Mouse (Mus musculus) forebrain, embryonic 13.5 days (tissue): ENCODE results near the gene Tmem251. TPM values are rescaled to one million over a fixed set of nuclear protein-coding genes. Genes with fewer than 3 reads are reported as not detected.
A peak's percentile ranks its signal among the peaks of the same experiment; 100 is the strongest.

Source experiments
- ATAC-seq: fragments of 200-750 bp; cut with Nextera tagmentation; 2 replicates; pipeline ENCODE4 v1.8.0; 2017
- H3K27ac ChIP-seq: fragments of 300-500 bp; sonication (generic); 2 replicates; pipeline ENCODE4 v1.5.1; 2015; ENCODE audit warnings: inconsistent platforms, mild to moderate bottlenecking, moderate library complexity
- H3K27me3 ChIP-seq: fragments of 300-500 bp; sonication (generic); 2 replicates; pipeline ENCODE4 v1.6.1; 2015; ENCODE audit warnings: mild to moderate bottlenecking, inconsistent platforms
- H3K36me3 ChIP-seq: fragments of 300-500 bp; sonication (generic); 2 replicates; pipeline ENCODE4 v1.6.1; 2015; ENCODE audit warnings: mild to moderate bottlenecking, inconsistent platforms; ENCODE audit not compliant: poor library complexity, severe bottlenecking
- H3K4me1 ChIP-seq: fragments of 300-500 bp; sonication (generic); 2 replicates; pipeline ENCODE4 v1.6.1; 2015; ENCODE audit warnings: inconsistent platforms
- H3K4me2 ChIP-seq: fragments of 300-500 bp; sonication (generic); 2 replicates; pipeline ENCODE4 v1.6.1; 2015; ENCODE audit warnings: inconsistent platforms, mild to moderate bottlenecking, moderate library complexity
- H3K4me3 ChIP-seq: fragments of 300-500 bp; sonication (generic); 2 replicates; pipeline ENCODE4 v1.5.1; 2015; ENCODE audit warnings: mild to moderate bottlenecking, inconsistent platforms
- H3K9ac ChIP-seq: fragments of 300-500 bp; sonication (generic); 2 replicates; pipeline ENCODE4 v1.6.1; 2015; ENCODE audit warnings: mild to moderate bottlenecking, inconsistent platforms
- H3K9me3 ChIP-seq: fragments of 300-500 bp; sonication (generic); replicated peaks from 2 replicates; pipeline ENCODE4 v1.6.1; 2016; ENCODE audit warnings: inconsistent platforms
- WGBS: fragments of 180-500 bp; shearing (Covaris S2); methylation state at CpG from one replicate; pipeline ENCODE4 v1.1.7; 2015; 5-methylcytosine and 5-hydroxymethylcytosine counted together
- polyA plus RNA-seq: library from polyadenylated mRNA; unstranded; fragments of >200 nt; fragmentation: Nextera tagmentation; extraction: Ambion mirVana; gene quantifications from 2 replicates; pipeline ENCODE4 v1.2.1, GENCODE M21; 2015

Gene Tmem251
- polyA plus RNA-seq, 1 experiment from 2014 or later = 12.4 TPM

GRCm38 (mm10) chr12:102714654-102715395 is 28.7 kb upstream of the Tmem251 start:
- Histone ChIP-seq H3K4me3 (no peak overlapping the region), H3K4me2 (no peak overlapping the region), H3K4me1 (peaks cover 2% of the 10 kb centered on the region; the same call in 1 of the 2 replicates), H3K36me3 (no peaks in the 10 kb centered on the region), H3K27ac (no peak overlapping the region), H3K9ac (no peak overlapping the region), H3K27me3 (no peaks in the 10 kb centered on the region), H3K9me3 (no peaks in the 10 kb centered on the region)
- ATAC-seq = no peak
- 82% methylated on average over 10 of the region's 10 CpGs for WGBS

GRCm38 (mm10) chr12:102719552-102720315 is 23.8 kb upstream of the Tmem251 start:
- no peak overlapping the region for H3K27ac ChIP-seq
- H3K27me3 ChIP-seq = no peaks in the 10 kb centered on the region
- no peak overlapping the region for H3K9ac ChIP-seq
- peak; percentile 90 for ATAC-seq
- H3K4me3 ChIP-seq = no peak overlapping the region
- 27% methylated on average over 13 of the region's 13 CpGs for WGBS
- peaks cover 4% of the 10 kb centered on the region; the same call in 1 of the 2 replicates for H3K4me1 ChIP-seq
- H3K4me2 ChIP-seq = peak overlapping the region; percentile 12
- no peaks in the 10 kb centered on the region for H3K36me3 ChIP-seq
- no peaks in the 10 kb centered on the region for H3K9me3 ChIP-seq

- WGBS = 55% methylated on average over 11 of the region's 11 CpGs
- ATAC-seq = peak; percentile 17; the same call in 1 of the 2 replicates
Observed at GRCm38 (mm10) chr12:102722451-102722850, 21.1 kb upstream of the Tmem251 start.

GRCm38 (mm10) chr12:102722966-102723365 is 20.6 kb upstream of the Tmem251 start:
- Histone ChIP-seq H3K4me3 (no peak overlapping the region), H3K27ac (no peak overlapping the region), H3K9me3 (no peaks in the 10 kb centered on the region), H3K4me1 (peaks cover 7% of the 10 kb centered on the region; the same call in 1 of the 2 replicates), H3K27me3 (no peaks in the 10 kb centered on the region), H3K36me3 (no peaks in the 10 kb centered on the region), H3K4me2 (no peak overlapping the region), H3K9ac (no peak overlapping the region)
- ATAC-seq = no peak
- 74% methylated on average over 8 of the region's 8 CpGs for WGBS

More at GRCm38 (mm10) chr12:102722451-102722850, 21.1 kb upstream of the Tmem251 start:
- no peak overlapping the region for H3K4me2 ChIP-seq
- no peaks in the 10 kb centered on the region for H3K9me3 ChIP-seq
- H3K27ac ChIP-seq = no peak overlapping the region
- no peaks in the 10 kb centered on the region for H3K27me3 ChIP-seq
- peaks cover 7% of the 10 kb centered on the region; the same call in 1 of the 2 replicates for H3K4me1 ChIP-seq
- no peak overlapping the region for H3K4me3 ChIP-seq
- no peaks in the 10 kb centered on the region for H3K36me3 ChIP-seq
- H3K9ac ChIP-seq = no peak overlapping the region

- no peak; the same call in 1 of the 2 replicates for ATAC-seq
- Histone ChIP-seq H3K4me2 (no peak overlapping the region), H3K9ac (no peak overlapping the region), H3K9me3 (no peaks in the 10 kb centered on the region), H3K27me3 (no peaks in the 10 kb centered on the region), H3K27ac (0 out of 2 replicates have a peak overlapping the region, but pooled peaks have one; percentile 31), H3K36me3 (no peaks in the 10 kb centered on the region), H3K4me3 (no peak overlapping the region), H3K4me1 (peaks cover 7% of the 10 kb centered on the region; the same call in 1 of the 2 replicates)
- 73% methylated on average over 6 of the region's 6 CpGs for WGBS
Observed at GRCm38 (mm10) chr12:102723861-102724260, 19.7 kb upstream of the Tmem251 start.

GRCm38 (mm10) chr12:102725146-102725545 is 18.4 kb upstream of the Tmem251 start:
- no peaks in the 10 kb centered on the region for H3K9me3 ChIP-seq
- no peak overlapping the region for H3K4me2 ChIP-seq
- H3K4me3 ChIP-seq = no peak overlapping the region
- ATAC-seq = no peak
- peaks cover 11% of the 10 kb centered on the region for H3K4me1 ChIP-seq
- no peaks in the 10 kb centered on the region for H3K27me3 ChIP-seq
- no peaks in the 10 kb centered on the region for H3K36me3 ChIP-seq
- no peak overlapping the region for H3K27ac ChIP-seq
- WGBS = 94% methylated on average over 6 of the region's 6 CpGs
- H3K9ac ChIP-seq = no peak overlapping the region

- H3K4me2 ChIP-seq = no peak overlapping the region
- 87% methylated on average over 7 of the region's 7 CpGs for WGBS
- no peak for ATAC-seq
- no peaks in the 10 kb centered on the region for H3K9me3 ChIP-seq
- no peak overlapping the region for H3K9ac ChIP-seq
- no peak overlapping the region for H3K4me3 ChIP-seq
- peaks cover 17% of the 10 kb centered on the region for H3K4me1 ChIP-seq
- H3K36me3 ChIP-seq = no peaks in the 10 kb centered on the region
- no peak overlapping the region for H3K27ac ChIP-seq
- no peaks in the 10 kb centered on the region for H3K27me3 ChIP-seq
Observed at GRCm38 (mm10) chr12:102725761-102726175, 17.8 kb upstream of the Tmem251 start.

- H3K4me3 ChIP-seq = peak overlapping the region; percentile 25
- H3K27me3 ChIP-seq = no peaks in the 10 kb centered on the region
- H3K4me1 ChIP-seq = peaks cover 28% of the 10 kb centered on the region
- peak; percentile 99 for ATAC-seq
- H3K9ac ChIP-seq = peak overlapping the region; percentile 28; the same call in 1 of the 2 replicates
- H3K4me2 ChIP-seq = peak overlapping the region; percentile 57
- no peaks in the 10 kb centered on the region for H3K9me3 ChIP-seq
- H3K27ac ChIP-seq = peak overlapping the region; percentile 88
- 31% methylated on average over 26 of the region's 26 CpGs for WGBS
- no peaks in the 10 kb centered on the region for H3K36me3 ChIP-seq
Observed at GRCm38 (mm10) chr12:102729855-102730797, 13.4 kb upstream of the Tmem251 start.

GRCm38 (mm10) chr12:102730798-102731619 is 12.6 kb upstream of the Tmem251 start:
- Histone ChIP-seq H3K9ac (peak overlapping the region; percentile 28; the same call in 1 of the 2 replicates), H3K4me1 (peaks cover 24% of the 10 kb centered on the region), H3K27ac (peak overlapping the region; percentile 88), H3K27me3 (no peaks in the 10 kb centered on the region), H3K4me2 (peak overlapping the region; percentile 57), H3K4me3 (peak overlapping the region; percentile 18), H3K36me3 (no peaks in the 10 kb centered on the region), H3K9me3 (no peaks in the 10 kb centered on the region)
- WGBS = 22% methylated on average over 16 of the region's 16 CpGs
- ATAC-seq = peak; percentile 70

GRCm38 (mm10) chr12:102733381-102733780 is 10.2 kb upstream of the Tmem251 start:
- Histone ChIP-seq H3K9me3 (no peaks in the 10 kb centered on the region), H3K27ac (no peak overlapping the region), H3K27me3 (no peaks in the 10 kb centered on the region), H3K36me3 (no peaks in the 10 kb centered on the region), H3K9ac (no peak overlapping the region), H3K4me2 (no peak overlapping the region), H3K4me1 (peaks cover 24% of the 10 kb centered on the region), H3K4me3 (no peak overlapping the region)
- WGBS = 13% methylated on average over 4 of the region's 5 CpGs
- no peak for ATAC-seq

- no peak for ATAC-seq
- Histone ChIP-seq H3K9me3 (no peaks in the 10 kb centered on the region), H3K27ac (no peak overlapping the region), H3K4me1 (peaks cover 16% of the 10 kb centered on the region), H3K27me3 (no peaks in the 10 kb centered on the region), H3K4me3 (no peak overlapping the region), H3K36me3 (0 out of 2 replicates have a peak, but pooled peaks cover 4% of the 10 kb centered on the region), H3K9ac (no peak overlapping the region), H3K4me2 (no peak overlapping the region)
- 78% methylated on average over 5 of the region's 5 CpGs for WGBS
Observed at GRCm38 (mm10) chr12:102739096-102739495, 4.5 kb upstream of the Tmem251 start.
